Mouse (Mus musculus): Measurements from ENCODE around the gene Pkp3. TPM values are rescaled to one million over a fixed set of nuclear protein-coding genes. Genes with fewer than 3 reads are reported as not detected.

Gene Pkp3
- polyA plus RNA-seq, 1 experiment from 2014 or later = 14.4 TPM

GRCm38 (mm10) chr7:141047581-141048225 lies 30.3 kb upstream of the Pkp3 start:
- WGBS = 7% methylated on average over 14 of the region's 19 CpGs
- Histone ChIP-seq H3K9ac (replicated peaks; ENCODE audit: low read depth) (no peak overlapping the region), H3K9me3 (ENCODE audit: low read length) (no peaks in the 10 kb centered on the region), H3K4me1 (ENCODE audit: insufficient read depth, low read depth, low read length) (peaks cover 3% of the 10 kb centered on the region; the same call in 1 of the 2 replicates), H3K36me3 (ENCODE audit: insufficient read depth, low read length) (no peaks in the 10 kb centered on the region), H3K4me2 (replicated peaks; ENCODE audit: low read depth, low read length) (peak overlapping the region; percentile 68), H3K4me3 (ENCODE audit: low read depth, low read length) (peak overlapping the region; percentile 23), H3K27ac (ENCODE audit: low read length) (peak overlapping the region; percentile 96), H3K27me3 (replicated peaks; ENCODE audit: insufficient read depth, low read length) (no peaks in the 10 kb centered on the region)
- peak; percentile 93 for ATAC-seq
- peak; percentile 97 for DNase-seq (ENCODE audit: low spot score)
- TF ChIP-seq CTCF (IDR thresholded peaks at IDR 0.05) = no peak
- TF ChIP-seq EP300 (IDR thresholded peaks at IDR 0.05) = peak; percentile 58

GRCm38 (mm10) chr7:141048226-141049218 lies 29.5 kb upstream of the Pkp3 start:
- Histone ChIP-seq H3K27ac (ENCODE audit: low read length) (peak overlapping the region; percentile 96), H3K36me3 (ENCODE audit: insufficient read depth, low read length) (no peaks in the 10 kb centered on the region), H3K9ac (replicated peaks; ENCODE audit: low read depth) (no peak overlapping the region), H3K4me1 (ENCODE audit: insufficient read depth, low read depth, low read length) (peaks cover 3% of the 10 kb centered on the region; the same call in 1 of the 2 replicates), H3K27me3 (replicated peaks; ENCODE audit: insufficient read depth, low read length) (no peaks in the 10 kb centered on the region), H3K9me3 (ENCODE audit: low read length) (no peaks in the 10 kb centered on the region), H3K4me3 (ENCODE audit: low read depth, low read length) (peak overlapping the region; percentile 23), H3K4me2 (replicated peaks; ENCODE audit: low read depth, low read length) (peak overlapping the region; percentile 68)
- ATAC-seq (peak; percentile 88), DNase-seq (ENCODE audit: low spot score) (peak; percentile 98)
- WGBS = 6% methylated on average over 21 of the region's 21 CpGs
- peak; percentile 39 for TF ChIP-seq EP300 (IDR thresholded peaks at IDR 0.05)
- peak; percentile 93 for TF ChIP-seq CTCF (IDR thresholded peaks at IDR 0.05)

DNA sequence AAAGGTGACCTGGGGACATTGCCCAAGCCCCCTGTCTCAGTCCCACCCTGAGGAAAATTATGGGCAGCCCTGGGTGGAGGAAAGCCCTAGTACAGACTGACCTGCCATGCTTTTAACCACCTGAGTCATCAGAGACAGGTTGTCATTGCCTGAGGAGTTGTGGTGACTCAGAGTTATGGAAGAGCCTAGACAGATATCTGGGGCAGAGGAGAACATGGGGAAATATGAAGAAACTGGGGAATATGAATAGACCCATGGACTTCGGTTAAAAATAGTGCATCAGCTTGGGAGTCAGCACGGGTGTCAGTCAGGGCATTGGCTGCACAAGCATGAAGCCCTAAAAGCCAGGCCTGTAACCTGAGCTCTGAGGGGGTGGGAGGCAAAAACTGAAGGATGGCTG lies 28.7 kb upstream of the Pkp3 start:
- ATAC-seq (no peak), DNase-seq (ENCODE audit: low spot score) (no peak)
- WGBS = 74% methylated on average over 2 of the region's 2 CpGs
- no peaks in the 10 kb centered on the region for H3K9me3 ChIP-seq (ENCODE audit: low read length)
- TF ChIP-seq EP300 (IDR thresholded peaks at IDR 0.05) (no peak), CTCF (IDR thresholded peaks at IDR 0.05) (no peak)
- H3K4me2 ChIP-seq (replicated peaks; ENCODE audit: low read depth, low read length) = no peak overlapping the region
- H3K36me3 ChIP-seq (ENCODE audit: insufficient read depth, low read length) = no peaks in the 10 kb centered on the region
- H3K4me3 ChIP-seq (ENCODE audit: low read depth, low read length) = no peak overlapping the region
- no peak overlapping the region for H3K9ac ChIP-seq (replicated peaks; ENCODE audit: low read depth)
- H3K27me3 ChIP-seq (replicated peaks; ENCODE audit: insufficient read depth, low read length) = no peaks in the 10 kb centered on the region
- H3K4me1 ChIP-seq (ENCODE audit: insufficient read depth, low read depth, low read length) = peaks cover 3% of the 10 kb centered on the region; the same call in 1 of the 2 replicates
- H3K27ac ChIP-seq (ENCODE audit: low read length) = no peak overlapping the region

- H3K9ac ChIP-seq (replicated peaks; ENCODE audit: low read depth) = no peak overlapping the region
- TF ChIP-seq EP300 (IDR thresholded peaks at IDR 0.05) (no peak), CTCF (IDR thresholded peaks at IDR 0.05) (no peak)
- 65% methylated on average over 17 of the region's 17 CpGs for WGBS
- H3K4me3 ChIP-seq (ENCODE audit: low read depth, low read length) = no peak overlapping the region
- no peaks in the 10 kb centered on the region for H3K36me3 ChIP-seq (ENCODE audit: insufficient read depth, low read length)
- no peaks in the 10 kb centered on the region for H3K27me3 ChIP-seq (replicated peaks; ENCODE audit: insufficient read depth, low read length)
- no peak overlapping the region for H3K4me2 ChIP-seq (replicated peaks; ENCODE audit: low read depth, low read length)
- ATAC-seq (no peak), DNase-seq (ENCODE audit: low spot score) (no peak)
- peaks cover 3% of the 10 kb centered on the region; the same call in 1 of the 2 replicates for H3K4me1 ChIP-seq (ENCODE audit: insufficient read depth, low read depth, low read length)
- no peak overlapping the region for H3K27ac ChIP-seq (ENCODE audit: low read length)
- H3K9me3 ChIP-seq (ENCODE audit: low read length) = no peaks in the 10 kb centered on the region
Observed at GRCm38 (mm10) chr7:141051060-141051685, 26.8 kb upstream of the Pkp3 start.

GRCm38 (mm10) chr7:141052016-141052415 lies 26.0 kb upstream of the Pkp3 start:
- H3K4me1 ChIP-seq (ENCODE audit: insufficient read depth, low read depth, low read length) = peaks cover 3% of the 10 kb centered on the region; the same call in 1 of the 2 replicates
- DNase-seq (ENCODE audit: low spot score) = no peak
- WGBS = 81% methylated on average over 4 of the region's 4 CpGs
- no peak overlapping the region for H3K4me3 ChIP-seq (ENCODE audit: low read depth, low read length)
- no peak overlapping the region for H3K4me2 ChIP-seq (replicated peaks; ENCODE audit: low read depth, low read length)
- no peaks in the 10 kb centered on the region for H3K9me3 ChIP-seq (ENCODE audit: low read length)
- H3K36me3 ChIP-seq (ENCODE audit: insufficient read depth, low read length) = no peaks in the 10 kb centered on the region
- ATAC-seq = no peak
- H3K27me3 ChIP-seq (replicated peaks; ENCODE audit: insufficient read depth, low read length) = no peaks in the 10 kb centered on the region
- no peak overlapping the region for H3K9ac ChIP-seq (replicated peaks; ENCODE audit: low read depth)
- no peak overlapping the region for H3K27ac ChIP-seq (ENCODE audit: low read length)
- TF ChIP-seq CTCF (IDR thresholded peaks at IDR 0.05) (no peak), EP300 (IDR thresholded peaks at IDR 0.05) (no peak)

- peaks cover 3% of the 10 kb centered on the region; the same call in 1 of the 2 replicates for H3K4me1 ChIP-seq (ENCODE audit: insufficient read depth, low read depth, low read length)
- 72% methylated on average over 2 of the region's 2 CpGs for WGBS
- no peaks in the 10 kb centered on the region for H3K9me3 ChIP-seq (ENCODE audit: low read length)
- ATAC-seq (no peak), DNase-seq (ENCODE audit: low spot score) (no peak)
- no peaks in the 10 kb centered on the region for H3K36me3 ChIP-seq (ENCODE audit: insufficient read depth, low read length)
- H3K27me3 ChIP-seq (replicated peaks; ENCODE audit: insufficient read depth, low read length) = no peaks in the 10 kb centered on the region
- TF ChIP-seq CTCF (IDR thresholded peaks at IDR 0.05) = no peak
- no peak for TF ChIP-seq EP300 (IDR thresholded peaks at IDR 0.05)
- H3K4me3 ChIP-seq (ENCODE audit: low read depth, low read length) = no peak overlapping the region
- H3K4me2 ChIP-seq (replicated peaks; ENCODE audit: low read depth, low read length) = no peak overlapping the region
- H3K9ac ChIP-seq (replicated peaks; ENCODE audit: low read depth) = no peak overlapping the region
- H3K27ac ChIP-seq (ENCODE audit: low read length) = no peak overlapping the region
Observed at GRCm38 (mm10) chr7:141052421-141052820, 25.6 kb upstream of the Pkp3 start.
